Mouse (Mus musculus): ENCODE measurements at regions not wholly inside any gene's neighbourhood (a gene's known extent, or its start where the extent isn't known, plus 50 kb on each side); places are given as distances from the start of the nearest gene placed in this dataset.

GRCm38 (mm10) chr13:79339793-79340192 is 1140.2 kb upstream of the Nr2f1 start:
- Histone ChIP-seq H3K4me3 (ENCODE audit: control insufficient read depth in 1 of 2, insufficient read depth in 1 of 2, low read depth in 2 of 2, low read length in 2 of 2) (peak overlapping the region; percentile 31 to 68), H3K36me3 (ENCODE audit: control insufficient read depth in 1 of 2, insufficient read depth in 2 of 2, low read length in 2 of 2) (no peaks in the 10 kb centered on the region), H3K27ac (ENCODE audit: control insufficient read depth, low read depth, low read length) (no peak overlapping the region), H3K4me1 (ENCODE audit: control insufficient read depth in 1 of 2, insufficient read depth in 2 of 2, low read length in 2 of 2) (no peaks in the 10 kb centered on the region; a peak in 1 of 4 replicates), H3K9me3 (replicated peaks; ENCODE audit: insufficient read depth, low read length) (no peaks in the 10 kb centered on the region), H3K9ac (ENCODE audit: control insufficient read depth, low read depth, low read length, poor library complexity, severe bottlenecking) (peak overlapping the region; percentile 45), H3K27me3 (ENCODE audit: control insufficient read depth in 1 of 2, insufficient read depth in 2 of 2, low read length in 2 of 2) (no peaks in the 10 kb centered on the region), H3K79me2 (ENCODE audit: control insufficient read depth, insufficient read depth, low read length, poor library complexity) (no peaks in the 10 kb centered on the region)
- TF ChIP-seq CTCF (IDR thresholded peaks at IDR 0.05 in 2 of 3, conservative IDR thresholded peaks at IDR 0.05 in 1 of 3; ENCODE audit: control insufficient read depth in 1 of 3, insufficient read depth in 1 of 3, low read depth in 2 of 3, low read length in 3 of 3, poor library complexity in 1 of 3, severe bottlenecking in 1 of 3), result no peak
- TF ChIP-seq GATA1 (IDR thresholded peaks at IDR 0.05; ENCODE audit: low read depth, low read length), result no peak
- no peak for TF ChIP-seq NRF1 (IDR thresholded peaks at IDR 0.05; ENCODE audit: insufficient read depth, low read depth, low read length, poor library complexity, severe bottlenecking)
- no peak for TF ChIP-seq KAT2A (conservative IDR thresholded peaks at IDR 0.05; ENCODE audit: low read depth, low read length)
- TF ChIP-seq ZC3H11A (IDR thresholded peaks at IDR 0.05; ENCODE audit: low read depth, low read length), result no peak
- TF ChIP-seq SMC3 (IDR thresholded peaks at IDR 0.05; ENCODE audit: low read depth, low read length), result no peak
- no peak for TF ChIP-seq ELF1 (IDR thresholded peaks at IDR 0.05; ENCODE audit: low read depth, low read length)
- TF ChIP-seq MXI1 (IDR thresholded peaks at IDR 0.05; ENCODE audit: low read depth, low read length), result no peak
- no peak for TF ChIP-seq MAX (IDR thresholded peaks at IDR 0.05; ENCODE audit: low read length)
- TF ChIP-seq POLR2AphosphoS5 (IDR thresholded peaks at IDR 0.05; ENCODE audit: borderline replicate concordance, low read depth, low read length), result no peak
- no peak for TF ChIP-seq BHLHE40 (IDR thresholded peaks at IDR 0.05; ENCODE audit: borderline replicate concordance, low read depth, low read length)
- TF ChIP-seq CHD1 (IDR thresholded peaks at IDR 0.05; ENCODE audit: low read depth, low read length), result no peak
- TF ChIP-seq MYC (IDR thresholded peaks at IDR 0.05; ENCODE audit: low read depth, low read length), result no peak
- TF ChIP-seq TBP (IDR thresholded peaks at IDR 0.05; ENCODE audit: low read depth, low read length), result no peak
- TF ChIP-seq MEF2A (IDR thresholded peaks at IDR 0.05; ENCODE audit: extremely low read depth, insufficient replicate concordance, low read depth, low read length, poor library complexity, severe bottlenecking), result no peak
- TF ChIP-seq ZMIZ1 (IDR thresholded peaks at IDR 0.05; ENCODE audit: low read depth, low read length), result no peak
- TF ChIP-seq USF2 (IDR thresholded peaks at IDR 0.05; ENCODE audit: borderline replicate concordance in 1 of 2, insufficient read depth in 1 of 2, low read depth in 1 of 2, low read length in 2 of 2), result no peak
- no peak for TF ChIP-seq HCFC1 (IDR thresholded peaks at IDR 0.05; ENCODE audit: low read depth, low read length)
- no peak for TF ChIP-seq POLR2AphosphoS2 (IDR thresholded peaks at IDR 0.05; ENCODE audit: low read length)
- DNase-seq (ENCODE audit: low read depth, low spot score), result peak; percentile 44

GRCm38 (mm10) chr13:79320146-79320545 is 1120.6 kb upstream of the Nr2f1 start:
- no peak for DNase-seq (ENCODE audit: low read depth, low spot score)
- H3K27ac ChIP-seq (ENCODE audit: control insufficient read depth, low read depth, low read length), result no peak overlapping the region
- no peak overlapping the region for H3K4me3 ChIP-seq (ENCODE audit: control insufficient read depth in 1 of 2, insufficient read depth in 1 of 2, low read depth in 2 of 2, low read length in 2 of 2)
- no peak overlapping the region for H3K9ac ChIP-seq (ENCODE audit: control insufficient read depth, low read depth, low read length, poor library complexity, severe bottlenecking)
- H3K9me3 ChIP-seq (replicated peaks; ENCODE audit: insufficient read depth, low read length), result no peaks in the 10 kb centered on the region
- H3K27me3 ChIP-seq (ENCODE audit: control insufficient read depth in 1 of 2, insufficient read depth in 2 of 2, low read length in 2 of 2), result no peaks in the 10 kb centered on the region
- TF ChIP-seq RCOR1 (IDR thresholded peaks at IDR 0.05; ENCODE audit: low read depth, low read length) (no peak), GATA1 (IDR thresholded peaks at IDR 0.05; ENCODE audit: low read depth, low read length) (no peak), NRF1 (IDR thresholded peaks at IDR 0.05; ENCODE audit: insufficient read depth, low read depth, low read length, poor library complexity, severe bottlenecking) (no peak), SMC3 (IDR thresholded peaks at IDR 0.05; ENCODE audit: low read depth, low read length) (no peak), MYC (IDR thresholded peaks at IDR 0.05; ENCODE audit: low read depth, low read length) (no peak), ETS1 (IDR thresholded peaks at IDR 0.05; ENCODE audit: low read depth, low read length) (no peak), CTCF (IDR thresholded peaks at IDR 0.05 in 2 of 3, conservative IDR thresholded peaks at IDR 0.05 in 1 of 3; ENCODE audit: control insufficient read depth in 1 of 3, insufficient read depth in 1 of 3, low read depth in 2 of 3, low read length in 3 of 3, poor library complexity in 1 of 3, severe bottlenecking in 1 of 3) (no peak)
- H3K36me3 ChIP-seq (ENCODE audit: control insufficient read depth in 1 of 2, insufficient read depth in 2 of 2, low read length in 2 of 2), result no peaks in the 10 kb centered on the region
- H3K4me1 ChIP-seq (ENCODE audit: control insufficient read depth in 1 of 2, insufficient read depth in 2 of 2, low read length in 2 of 2), result no peaks in the 10 kb centered on the region
- no peaks in the 10 kb centered on the region for H3K79me2 ChIP-seq (ENCODE audit: control insufficient read depth, insufficient read depth, low read length, poor library complexity)

Data from MEL (cell line).